Mouse (Mus musculus): ENCODE data around the gene Olfr705.
"Not testable (repeated sequence)": the region's sequence is repeated elsewhere in the genome, so short reads cannot be mapped to it uniquely, and the experiment has no call there.

DNA sequence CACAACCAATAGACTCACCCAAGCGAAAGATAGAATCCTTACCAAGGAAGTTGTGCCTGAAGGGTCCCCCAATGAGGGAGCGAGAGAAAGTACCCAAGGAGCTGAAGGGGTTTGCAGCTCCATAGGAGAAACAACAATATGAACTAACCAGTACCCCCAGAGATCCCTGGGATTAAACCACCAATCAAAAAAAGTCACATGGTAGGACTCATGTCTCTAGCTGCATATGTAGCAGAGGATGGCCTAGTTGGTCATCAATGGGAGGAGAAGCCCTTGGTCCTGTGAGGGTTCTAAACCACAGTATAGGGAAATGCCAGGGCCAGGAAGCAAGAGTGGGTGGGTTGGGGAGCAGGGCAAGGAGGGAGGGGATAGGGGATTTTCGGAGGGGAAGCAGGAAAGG, 24.4 kb upstream of the Olfr705 start, which contains the start of gene Olfr707:
- TF ChIP-seq MYOD1 (IDR thresholded peaks at IDR 0.05; ENCODE audit: control insufficient read depth in 1 of 3, insufficient read length in 2 of 3, low read depth in 2 of 3); USF1 (IDR thresholded peaks at IDR 0.05; ENCODE audit: low read depth): not testable (repeated sequence)
